Mouse (Mus musculus) 416B (cell line): ENCODE measurements at regions not wholly inside any gene's neighbourhood (a gene's known extent, or its start where the extent isn't known, plus 50 kb on each side); places are given as distances from the start of the nearest gene placed in this dataset.

Experiments
- DNase-seq: peaks from one replicate; pipeline ENCODE4 v3.0.0; 2011; ENCODE audit warnings: low read depth

- DNase-seq = peak; percentile 75
Measured at GRCm38 (mm10) chr4:106229526-106229925, 86.5 kb upstream of the Usp24 start.

- no peak for DNase-seq
Measured at GRCm38 (mm10) chr4:106232499-106232970, 83.5 kb upstream of the Usp24 start.

- no peak for DNase-seq
Measured at GRCm38 (mm10) chr4:106244384-106244819, 71.6 kb upstream of the Usp24 start.

- DNase-seq = peak; percentile 29
Measured at GRCm38 (mm10) chr4:106244826-106245510, 71.0 kb upstream of the Usp24 start.

- DNase-seq = peak; percentile 24
Measured at GRCm38 (mm10) chr4:106246695-106247094, 69.3 kb upstream of the Usp24 start.

- no peak for DNase-seq
Measured at GRCm38 (mm10) chr4:106247398-106247797, 68.6 kb upstream of the Usp24 start.

GRCm38 (mm10) chr4:106248272-106248671, 67.7 kb upstream of the Usp24 start:
- no peak for DNase-seq

GRCm38 (mm10) chr4:106249028-106249782, 66.8 kb upstream of the Usp24 start:
- DNase-seq = peak; percentile 90

GRCm38 (mm10) chr4:106250048-106250447, 66.0 kb upstream of the Usp24 start:
- peak; percentile 17 for DNase-seq

GRCm38 (mm10) chr4:106251430-106251829, 64.6 kb upstream of the Usp24 start:
- DNase-seq = no peak

GRCm38 (mm10) chr4:106252946-106253345, 63.1 kb upstream of the Usp24 start:
- no peak for DNase-seq

GRCm38 (mm10) chr4:106254761-106255475, 61.1 kb upstream of the Usp24 start:
- no peak for DNase-seq

- DNase-seq = no peak
Measured at GRCm38 (mm10) chr4:106255959-106256609, 59.9 kb upstream of the Usp24 start.

GRCm38 (mm10) chr4:106261404-106261803, 54.6 kb upstream of the Usp24 start:
- no peak for DNase-seq

- DNase-seq = no peak
Measured at GRCm38 (mm10) chr4:106261901-106262560, 54.0 kb upstream of the Usp24 start.

- DNase-seq = no peak
Measured at GRCm38 (mm10) chr4:106262751-106263725, 53.0 kb upstream of the Usp24 start.
